Mouse (Mus musculus) left cerebral cortex, adult 2 months (tissue): ENCODE measurements around the gene Rdh16f1. TPM values are rescaled to one million over a fixed set of nuclear protein-coding genes. Genes with fewer than 3 reads are reported as not detected.

Experiments used
- DNase-seq, 2 experiments: peaks; one replicate each; pipeline ENCODE4 v3.0.0; 2021 to 2022; ENCODE audit warnings: low spot score in 2 of 2, mixed read lengths in 1 of 2; ENCODE audit errors: extremely low spot score in 1 of 2
- H3K27ac ChIP-seq: fragments of 200-600 bp; 2 replicates; pipeline ENCODE4 v1.8.1; 2022
- H3K4me3 ChIP-seq: fragments of 200-600 bp; 2 replicates; pipeline ENCODE4 v1.8.1; 2022
- CTCF ChIP-seq: fragments of 200-600 bp; IDR thresholded peaks from 2 replicates; pipeline ENCODE4 v1.8.1; 2022; ENCODE audit warnings: antibody characterized with exemption, mild to moderate bottlenecking, moderate library complexity
- intact Hi-C: fragments of 180-260 bp; cut with DNase I; formaldehyde crosslinking; loops from one replicate; pipeline ENCODE4 v1.15.1; 2025
- long read RNA-seq, 2 experiments: library from polyadenylated mRNA; stranded (forward); transcript quantifications; one replicate each; pipeline ENCODE4 v2.0.0; 2021; ENCODE audit warnings: borderline mapping rate in 2 of 2
- total RNA-seq, 2 experiments: library from RNA; stranded (reverse); gene quantifications; 2 replicates each; pipeline ENCODE4 v1.2.3; 2021

The Rdh16f1 gene
- not detected for total RNA-seq
- long read RNA-seq, experiment 1, partial matches to known transcripts: 0 of 1 reads
- long read RNA-seq, experiment 1, other reads (novel, unspliced or antisense): 1 of 1 reads
- long read RNA-seq, experiment 2: 0 reads

DNA sequence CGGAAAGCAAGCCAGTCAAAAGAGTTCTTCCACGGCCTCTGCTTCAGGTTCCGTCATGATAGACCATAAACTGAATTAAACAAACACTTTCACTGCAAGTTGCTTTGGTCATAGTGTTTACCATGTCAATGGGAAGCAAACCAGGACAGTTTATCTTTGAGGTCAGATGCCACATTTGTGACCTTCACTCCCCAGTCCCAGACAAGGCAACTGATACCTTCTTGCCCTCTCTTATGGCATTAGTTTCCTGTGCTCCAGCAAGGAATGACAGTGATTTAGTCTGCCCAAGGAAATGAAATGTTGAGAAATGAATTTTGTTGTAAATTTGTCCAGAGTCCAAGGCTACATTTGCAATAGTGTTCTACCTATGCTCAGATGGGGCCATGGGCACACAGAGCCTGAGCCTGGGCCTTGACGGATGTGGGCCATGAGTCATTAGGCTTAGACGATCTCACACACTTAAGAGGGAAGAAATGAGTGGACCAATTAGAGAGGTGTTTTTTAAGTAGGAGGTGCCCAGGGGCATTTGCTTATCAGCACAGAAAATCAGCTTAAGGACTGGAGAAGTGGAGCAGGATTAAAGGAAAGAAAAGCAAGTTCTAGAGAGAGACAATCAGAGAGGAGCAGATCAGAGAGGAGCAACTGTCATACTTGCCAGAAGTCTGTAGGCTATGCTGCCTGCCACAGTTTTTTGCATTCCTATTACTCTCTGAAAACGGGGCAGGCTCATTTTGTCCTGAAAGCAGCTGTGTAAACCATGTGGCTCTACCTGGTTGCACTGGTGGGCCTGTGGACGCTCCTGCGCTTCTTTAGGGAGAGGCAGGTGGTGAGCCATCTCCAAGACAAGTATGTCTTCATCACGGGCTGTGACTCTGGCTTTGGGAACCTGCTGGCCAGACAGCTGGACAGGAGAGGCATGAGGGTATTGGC lies at the start of gene Rdh16f1, which contains the start of gene Rdh1:
Rdh16f1 (plus strand) TSS at position 607 of the 930 bp plus-strand sequence.
Rdh1 (plus strand) TSS at position 541 of the 930 bp plus-strand sequence.
- no peak for DNase-seq
- TF ChIP-seq CTCF: no peak
- Histone ChIP-seq H3K27ac (no peak within 1 kb of the TSS), H3K4me3 (no peak within 1 kb of the TSS)
- intact Hi-C loops: no loop called here

DNA sequence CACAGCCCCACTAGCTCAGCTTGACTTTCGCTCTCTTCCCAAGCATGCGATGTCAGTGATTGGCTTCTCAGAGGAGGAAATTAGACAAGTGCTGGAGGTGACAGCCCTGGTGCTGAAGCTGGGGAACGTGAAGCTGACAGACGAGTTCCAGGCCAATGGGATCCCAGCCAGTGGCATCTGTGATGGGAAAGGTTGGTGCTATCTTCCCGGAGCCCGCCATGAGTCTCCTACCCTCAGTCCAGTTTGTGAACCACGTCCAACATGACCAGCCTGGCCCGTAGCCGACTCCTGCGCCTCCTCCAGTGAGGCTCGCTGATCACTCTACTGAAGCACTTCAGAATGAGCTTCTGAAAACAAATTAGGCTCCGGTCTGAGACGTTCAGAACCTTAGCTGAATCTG lies 49.3 kb upstream of the Rdh16f1 start:
- H3K27ac ChIP-seq: no peak overlapping the region
- no peak for DNase-seq
- H3K4me3 ChIP-seq: no peak overlapping the region
- intact Hi-C loops: no loop called here
- TF ChIP-seq CTCF: no peak

DNA sequence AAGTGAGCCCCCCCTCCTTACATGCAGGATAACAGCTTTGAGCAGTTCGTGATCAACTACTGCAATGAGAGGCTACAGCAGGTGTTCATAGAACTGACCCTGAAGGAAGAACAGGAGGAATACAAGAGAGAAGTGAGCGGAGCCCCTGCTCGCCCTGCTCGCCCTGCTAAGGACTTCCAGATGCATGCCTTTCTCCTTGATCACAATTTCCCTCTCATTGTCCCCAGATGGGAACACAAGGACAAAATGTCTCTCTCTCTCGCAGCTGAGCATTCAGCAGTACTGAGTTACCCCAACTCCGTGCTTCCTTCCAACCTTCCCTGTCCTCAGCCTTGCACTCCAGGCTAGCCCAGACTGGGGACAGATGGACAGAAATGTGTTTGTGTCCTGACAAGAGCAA lies 46.9 kb upstream of the Rdh16f1 start:
- DNase-seq: no peak
- intact Hi-C loops: no loop called here
- Histone ChIP-seq H3K27ac (no peak overlapping the region), H3K4me3 (no peak overlapping the region)
- no peak for TF ChIP-seq CTCF

DNA sequence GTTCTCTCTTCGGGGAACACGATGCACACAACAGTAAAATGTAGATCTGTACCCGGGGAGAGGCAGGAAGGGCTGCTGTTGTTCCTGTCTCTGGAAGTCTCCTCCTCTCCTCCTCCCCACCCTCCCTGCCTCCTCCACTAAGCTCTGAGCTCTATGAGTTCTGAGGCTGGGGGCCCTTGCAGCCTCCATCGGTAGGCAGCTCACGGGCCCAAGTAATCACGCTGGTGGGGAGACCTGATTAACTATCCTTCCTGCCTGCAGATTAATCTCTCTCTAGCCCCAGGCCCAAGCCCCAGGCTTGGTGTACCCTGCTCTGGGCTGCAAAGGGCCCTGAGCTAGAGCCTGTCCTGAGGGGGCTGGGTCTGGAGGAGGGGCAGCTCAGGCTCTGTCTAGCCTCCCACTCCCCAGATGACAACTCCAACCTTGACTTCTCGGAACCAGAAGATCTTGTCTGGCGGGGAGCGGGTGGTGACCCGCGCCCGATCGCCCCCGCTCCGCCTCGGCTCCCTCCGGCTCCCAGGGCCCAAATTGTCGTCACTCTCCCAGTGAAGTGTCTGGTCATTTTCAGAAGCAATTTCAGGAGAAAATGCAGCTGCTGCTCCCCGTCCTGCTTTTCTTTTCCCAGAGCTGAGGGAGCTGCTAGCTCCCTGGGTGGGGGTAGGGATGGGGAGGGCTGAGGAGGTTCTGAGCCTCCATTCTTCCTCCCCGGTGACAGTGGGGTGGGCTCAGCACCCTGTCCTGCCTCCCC lies 37.7 kb upstream of the Rdh16f1 start:
- intact Hi-C loops: no loop called here
- TF ChIP-seq CTCF: no peak
- Histone ChIP-seq H3K27ac (peak overlapping the region; percentile 64), H3K4me3 (0 out of 2 replicates have a peak overlapping the region, but pooled peaks have one; percentile 7)
- peak in 1 of 2 experiments; percentile 22 for DNase-seq

- Histone ChIP-seq H3K27ac (no peak within 1 kb of the TSS), H3K4me3 (no peak within 1 kb of the TSS)
- intact Hi-C loops: no loop called here
- DNase-seq: no peak
- no peak for TF ChIP-seq CTCF
Observed at GRCm38 (mm10) chr10:127724178-127724577, 35.4 kb upstream of the Rdh16f1 start, which contains the start of gene Tac2. Gene Tac2 (plus strand): TSS chr10:127724478.

- H3K27ac ChIP-seq: no peak overlapping the region
- no peak overlapping the region for H3K4me3 ChIP-seq
- no peak for TF ChIP-seq CTCF
- DNase-seq: no peak
- intact Hi-C loops: no loop called here
Observed at GRCm38 (mm10) chr10:127725136-127725535, 34.5 kb upstream of the Rdh16f1 start.

GRCm38 (mm10) chr10:127728437-127728836 lies 31.1 kb upstream of the Rdh16f1 start:
- no peak overlapping the region for H3K4me3 ChIP-seq
- peak in 1 of 2 experiments; percentile 20 for DNase-seq
- no peak for TF ChIP-seq CTCF
- intact Hi-C loops: no loop called here
- H3K27ac ChIP-seq: no peak overlapping the region

GRCm38 (mm10) chr10:127730285-127730932 lies 29.2 kb upstream of the Rdh16f1 start:
- Histone ChIP-seq H3K27ac (no peak overlapping the region), H3K4me3 (no peak overlapping the region)
- no peak for TF ChIP-seq CTCF
- no peak for DNase-seq
- intact Hi-C loops: no loop called here

GRCm38 (mm10) chr10:127730933-127731310 lies 28.7 kb upstream of the Rdh16f1 start:
- DNase-seq: no peak
- Histone ChIP-seq H3K4me3 (no peak overlapping the region), H3K27ac (no peak overlapping the region)
- TF ChIP-seq CTCF: no peak
- intact Hi-C loops: no loop called here

GRCm38 (mm10) chr10:127731397-127731796 lies 28.2 kb upstream of the Rdh16f1 start:
- intact Hi-C loops: no loop called here
- no peak overlapping the region for H3K4me3 ChIP-seq
- no peak overlapping the region for H3K27ac ChIP-seq
- TF ChIP-seq CTCF: no peak
- DNase-seq: no peak

DNA sequence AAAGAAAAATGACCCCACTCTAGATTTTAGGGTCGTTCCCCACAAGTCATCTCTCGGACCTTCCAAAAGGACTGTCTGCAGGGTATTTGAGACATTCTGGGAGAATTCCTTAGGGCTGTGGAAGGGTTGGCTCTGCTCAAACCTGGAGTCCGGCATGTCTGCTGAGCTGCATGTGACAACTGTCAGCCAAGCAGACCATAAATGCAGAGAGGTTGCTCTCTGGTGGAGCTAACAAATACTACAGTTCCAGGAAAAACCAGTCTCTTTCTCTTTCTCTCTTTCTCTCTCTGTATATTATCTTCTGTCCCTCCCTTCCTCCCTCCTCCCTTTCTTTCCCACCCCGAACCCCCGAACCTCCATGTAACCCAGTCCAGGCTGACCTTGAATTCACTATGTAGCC lies 25.2 kb upstream of the Rdh16f1 start:
- peak; percentile 59 for TF ChIP-seq CTCF
- Histone ChIP-seq H3K27ac (no peak overlapping the region), H3K4me3 (no peak overlapping the region)
- no peak for DNase-seq
- intact Hi-C loops: loop anchor here (2.0 kb wide), 1 partner anchor 40 kb away; no protein-coding TSS in a partner anchor
